Mouse (Mus musculus): ENCODE data around the gene Lce6a. TPM values are rescaled to one million over a fixed set of nuclear protein-coding genes. Genes with fewer than 3 reads are reported as not detected.

Gene Lce6a
- total RNA-seq (2021): not detected
- long read RNA-seq, experiment 1: 0 reads
- long read RNA-seq, experiment 2: 0 reads

GRCm38 (mm10) chr3:92621560-92621959 lies at the start of gene Lce6a:
Lce6a (minus strand) TSS chr3:92621660.
- intact Hi-C loops (cut with DNase I; ENCODE audit: low total_unique reads): no loop called here
- no peak for DNase-seq

DNA sequence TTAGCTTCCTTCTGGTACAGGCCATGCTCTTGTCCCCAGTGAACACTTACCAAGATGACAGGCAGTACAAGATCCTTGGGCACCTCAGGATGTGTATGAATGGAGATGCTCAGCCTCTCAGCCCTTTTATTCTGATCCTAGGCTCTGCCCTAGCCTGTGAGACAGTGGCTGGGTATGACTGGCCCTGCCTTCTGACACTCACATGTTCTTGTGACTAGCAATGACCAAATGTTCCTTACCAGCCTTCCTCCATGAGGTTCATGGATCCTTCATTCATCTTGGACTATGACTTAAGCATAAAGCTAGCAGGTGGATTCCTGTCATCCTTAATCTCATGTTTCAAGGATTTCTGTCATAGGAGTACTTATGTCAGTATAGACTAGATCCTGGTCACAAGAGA lies 48.8 kb upstream of the Lce6a start, which contains the start of gene Lce1a2:
Gene Lce1a2, minus strand, starts transcription at position 101 of the 400 bp plus-strand sequence.
- intact Hi-C loops (cut with DNase I; ENCODE audit: low total_unique reads): no loop called here
- no peak for DNase-seq

DNA sequence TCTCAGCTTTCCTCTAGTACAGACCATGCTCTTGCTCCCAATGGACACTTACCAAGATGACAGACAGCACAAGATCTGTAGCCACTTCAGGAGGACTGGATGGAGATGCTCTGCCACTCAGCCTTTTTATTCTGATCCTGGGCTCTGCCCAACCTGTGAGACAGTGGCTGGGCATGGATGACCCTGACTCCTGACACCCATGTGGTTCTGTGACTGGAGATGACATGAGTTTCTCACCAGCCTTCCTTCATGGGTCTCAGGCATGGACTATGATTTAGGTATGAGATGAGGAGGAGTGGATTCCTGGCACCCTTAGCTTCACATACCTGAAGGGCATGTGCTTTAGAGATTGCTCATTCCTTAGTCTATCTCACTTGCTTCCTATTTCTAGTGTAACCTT lies 35.4 kb upstream of the Lce6a start, which contains the start of gene Lce1b:
Gene Lce1b, minus strand, starts transcription at position 101 of the 400 bp plus-strand sequence.
- intact Hi-C loops (cut with DNase I; ENCODE audit: low total_unique reads): no loop called here
- DNase-seq: no peak

DNA sequence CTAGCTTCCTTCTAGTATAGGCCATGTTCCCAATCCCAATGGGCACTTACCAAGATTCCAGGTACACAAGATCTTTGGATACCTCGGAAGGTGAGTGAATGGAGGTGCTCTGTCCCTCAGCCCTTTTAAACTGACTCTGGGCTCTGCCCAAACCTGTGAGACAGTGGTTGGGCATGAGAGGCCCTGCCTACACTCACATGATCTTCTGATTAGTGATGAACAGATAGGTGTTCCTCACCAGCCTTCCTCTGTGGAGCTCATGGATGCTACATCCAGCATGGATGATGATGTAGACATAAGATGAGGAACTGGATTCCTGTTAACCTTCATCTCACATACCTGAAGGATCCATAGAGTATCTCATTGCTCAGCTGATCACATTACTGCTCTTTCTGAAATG lies 26.7 kb upstream of the Lce6a start, which contains the start of gene Lce1a1:
Gene Lce1a1, minus strand, starts transcription at position 101 of the 400 bp plus-strand sequence.
- no peak for DNase-seq
- intact Hi-C loops (cut with DNase I; ENCODE audit: low total_unique reads): no loop called here

GRCm38 (mm10) chr3:92639854-92640253 lies 18.4 kb upstream of the Lce6a start:
- DNase-seq: no peak

GRCm38 (mm10) chr3:92638653-92638991 lies 17.2 kb upstream of the Lce6a start:
- intact Hi-C loops (cut with DNase I; ENCODE audit: low total_unique reads): no loop called here
- no peak for DNase-seq

More at GRCm38 (mm10) chr3:92639854-92640253, 18.4 kb upstream of the Lce6a start:
- intact Hi-C loops (cut with DNase I; ENCODE audit: low total_unique reads): no loop called here

DNA sequence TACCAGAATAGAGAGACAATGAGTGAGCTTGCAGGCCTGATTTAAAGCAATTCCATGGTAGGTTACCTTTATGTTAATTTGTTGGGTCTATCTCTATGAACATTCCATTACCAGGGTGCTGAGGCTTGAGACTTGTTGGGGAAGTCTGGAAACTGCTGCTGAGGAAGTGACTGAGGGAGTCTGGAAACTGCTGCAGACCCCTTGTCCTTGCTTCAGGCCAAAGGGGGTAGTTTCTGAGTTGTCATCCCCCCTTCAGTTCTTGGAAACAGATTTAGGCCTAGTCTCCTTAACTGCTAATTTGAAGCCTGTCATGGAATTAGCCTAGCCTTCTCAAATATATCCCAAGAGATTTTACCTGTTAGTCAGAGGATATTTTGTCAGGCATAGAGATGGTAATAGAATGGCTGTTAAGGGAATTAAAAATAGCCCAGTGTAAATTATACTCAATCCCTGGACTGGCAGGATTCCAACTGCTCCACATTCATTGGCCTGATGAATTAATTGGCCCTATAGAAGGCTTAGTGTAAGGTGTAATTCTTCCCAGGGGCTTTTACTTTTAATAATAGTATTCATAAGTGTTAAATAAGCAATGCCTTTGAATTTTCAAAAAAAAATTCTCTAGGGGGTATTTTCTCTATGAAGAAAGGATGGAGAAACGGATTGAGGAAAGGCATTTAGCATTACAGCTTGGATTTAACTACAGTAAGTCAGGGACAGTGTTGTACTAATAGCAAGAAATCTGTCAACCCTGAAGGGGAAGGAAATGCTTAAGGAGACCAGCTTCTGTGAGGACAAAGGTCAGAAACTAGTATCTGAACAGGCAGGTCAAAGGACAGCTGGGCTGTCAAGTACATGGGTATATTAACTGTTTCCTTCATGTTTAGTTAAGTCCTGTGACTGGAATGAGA lies 16.5 kb upstream of the Lce6a start:
- DNase-seq: no peak
- intact Hi-C loops (cut with DNase I; ENCODE audit: low total_unique reads): no loop called here

DNA sequence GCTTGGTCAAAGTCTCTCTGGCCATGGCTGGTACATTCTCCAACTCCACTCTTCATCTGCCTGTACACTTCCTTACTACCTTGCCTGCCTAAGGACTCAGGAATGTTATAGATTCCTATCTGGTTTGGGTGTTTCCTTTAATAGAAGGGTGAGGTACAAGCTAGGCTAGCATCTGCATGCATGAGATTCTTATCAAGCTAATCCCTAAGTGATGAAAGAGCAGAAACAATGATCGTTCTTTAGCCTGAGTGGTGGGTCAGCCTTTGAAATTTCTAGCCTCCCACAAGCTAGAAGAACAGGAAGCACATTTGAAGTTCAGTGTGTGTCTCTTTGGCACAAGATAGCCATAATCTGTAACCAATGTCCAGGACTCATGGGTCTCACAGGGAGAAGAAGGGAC lies 11.7 kb downstream of the Lce6a start:
- intact Hi-C loops (cut with DNase I; ENCODE audit: low total_unique reads): no loop called here
- DNase-seq: no peak

GRCm38 (mm10) chr3:92607392-92607791 lies 14.1 kb downstream of the Lce6a start, which contains the start of gene 2210017I01Rik:
2210017I01Rik (minus strand) TSS chr3:92607492.
- no peak for DNase-seq
- intact Hi-C loops (cut with DNase I; ENCODE audit: low total_unique reads): no loop called here

DNA sequence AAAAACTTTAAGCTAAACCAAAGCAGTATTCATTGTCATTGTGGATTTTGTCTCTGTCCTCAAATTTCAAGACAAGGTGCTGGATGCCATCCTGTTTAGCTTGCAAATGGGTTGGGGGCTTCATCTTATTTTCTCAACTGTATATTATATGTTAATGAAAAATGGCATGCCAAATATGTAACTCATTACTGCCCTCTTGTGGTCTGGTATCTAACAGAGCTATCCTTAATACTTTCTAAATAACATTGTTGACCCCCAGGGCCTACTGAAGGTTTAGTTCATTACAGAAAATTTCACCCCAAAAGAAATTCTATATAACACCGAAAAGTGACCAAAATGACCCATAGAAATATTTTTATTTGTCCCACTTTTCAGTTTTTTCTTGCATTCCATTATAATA lies 19.3 kb downstream of the Lce6a start:
- intact Hi-C loops (cut with DNase I; ENCODE audit: low total_unique reads): no loop called here
- no peak for DNase-seq

DNA sequence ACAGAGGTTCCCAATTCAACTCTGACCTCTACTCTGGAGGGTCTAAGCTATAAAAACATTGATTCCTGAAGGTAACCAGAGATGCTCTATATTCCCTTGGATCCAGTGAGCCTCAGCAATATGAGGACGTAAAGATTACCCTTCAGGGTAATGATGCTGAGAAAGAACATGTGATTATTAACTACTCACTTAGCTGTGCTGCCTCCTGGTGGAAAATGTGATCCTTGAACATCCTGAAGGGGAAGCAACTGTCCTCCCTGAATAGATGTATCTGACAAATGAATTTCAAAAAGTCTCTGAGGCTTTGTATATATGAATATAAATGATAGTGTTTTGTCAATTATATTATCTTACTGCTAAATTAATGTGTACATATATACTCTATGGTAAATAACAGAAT lies 21.0 kb downstream of the Lce6a start:
- DNase-seq: no peak
- intact Hi-C loops (cut with DNase I; ENCODE audit: low total_unique reads): no loop called here

- intact Hi-C loops (cut with DNase I; ENCODE audit: low total_unique reads): no loop called here
- DNase-seq: no peak
These were observed 21.5 kb downstream of the Lce6a start for GRCm38 (mm10) chr3:92599973-92600372.

GRCm38 (mm10) chr3:92598429-92598828 lies 23.0 kb downstream of the Lce6a start:
- intact Hi-C loops (cut with DNase I; ENCODE audit: low total_unique reads): no loop called here
- no peak for DNase-seq

- no peak for DNase-seq
- intact Hi-C loops (cut with DNase I; ENCODE audit: low total_unique reads): no loop called here
These were observed 32.6 kb downstream of the Lce6a start, which contains the start of gene Smcp for GRCm38 (mm10) chr3:92588858-92589257. Smcp (minus strand) TSS chr3:92588997.

DNA sequence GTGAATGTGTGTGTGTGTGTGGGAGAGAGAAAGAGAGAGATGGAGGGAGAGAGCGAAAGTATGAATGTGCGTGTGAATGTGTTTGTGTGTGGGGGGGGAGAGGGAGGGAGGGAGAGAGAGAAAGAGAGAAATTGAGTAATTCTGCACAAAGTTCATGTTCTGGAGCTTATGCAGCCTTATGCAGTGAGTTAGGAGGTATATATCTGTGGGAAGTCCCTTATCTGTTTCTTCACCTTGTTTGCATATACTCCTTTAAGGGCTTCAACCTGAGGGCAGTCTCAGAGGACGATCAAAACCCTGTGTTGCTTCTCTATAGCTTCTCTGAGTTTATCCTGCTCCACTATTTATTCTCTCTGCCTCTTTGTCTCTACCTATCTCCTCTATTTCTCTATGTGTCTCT lies 34.3 kb downstream of the Lce6a start:
- no peak for DNase-seq
- intact Hi-C loops (cut with DNase I; ENCODE audit: low total_unique reads): no loop called here

DNA sequence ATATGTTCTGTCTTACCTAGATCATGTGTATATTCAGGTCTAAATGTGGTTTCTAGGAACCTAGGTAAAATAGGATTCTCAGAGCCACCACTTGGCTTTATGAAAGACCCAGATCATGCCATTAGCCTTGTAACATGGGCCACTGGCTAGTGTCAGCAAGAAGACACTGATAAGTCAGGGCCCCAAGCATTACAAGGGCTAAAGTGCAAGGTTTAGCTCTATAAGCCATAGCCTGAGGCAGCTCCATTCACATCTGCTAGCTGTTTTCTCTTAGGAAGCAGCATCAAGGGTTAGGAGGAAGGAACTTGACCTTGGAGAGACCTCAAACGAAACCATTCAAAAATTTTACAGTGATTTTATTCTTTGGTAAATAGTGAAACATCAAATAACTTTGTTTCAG lies 36.4 kb downstream of the Lce6a start:
- no peak for DNase-seq
- intact Hi-C loops (cut with DNase I; ENCODE audit: low total_unique reads): no loop called here

GRCm38 (mm10) chr3:92583164-92583826 lies 38.2 kb downstream of the Lce6a start:
- intact Hi-C loops (cut with DNase I; ENCODE audit: low total_unique reads): no loop called here
- no peak for DNase-seq

GRCm38 (mm10) chr3:92579508-92579907 lies 42.0 kb downstream of the Lce6a start:
- intact Hi-C loops (cut with DNase I; ENCODE audit: low total_unique reads): no loop called here
- DNase-seq: no peak

DNA sequence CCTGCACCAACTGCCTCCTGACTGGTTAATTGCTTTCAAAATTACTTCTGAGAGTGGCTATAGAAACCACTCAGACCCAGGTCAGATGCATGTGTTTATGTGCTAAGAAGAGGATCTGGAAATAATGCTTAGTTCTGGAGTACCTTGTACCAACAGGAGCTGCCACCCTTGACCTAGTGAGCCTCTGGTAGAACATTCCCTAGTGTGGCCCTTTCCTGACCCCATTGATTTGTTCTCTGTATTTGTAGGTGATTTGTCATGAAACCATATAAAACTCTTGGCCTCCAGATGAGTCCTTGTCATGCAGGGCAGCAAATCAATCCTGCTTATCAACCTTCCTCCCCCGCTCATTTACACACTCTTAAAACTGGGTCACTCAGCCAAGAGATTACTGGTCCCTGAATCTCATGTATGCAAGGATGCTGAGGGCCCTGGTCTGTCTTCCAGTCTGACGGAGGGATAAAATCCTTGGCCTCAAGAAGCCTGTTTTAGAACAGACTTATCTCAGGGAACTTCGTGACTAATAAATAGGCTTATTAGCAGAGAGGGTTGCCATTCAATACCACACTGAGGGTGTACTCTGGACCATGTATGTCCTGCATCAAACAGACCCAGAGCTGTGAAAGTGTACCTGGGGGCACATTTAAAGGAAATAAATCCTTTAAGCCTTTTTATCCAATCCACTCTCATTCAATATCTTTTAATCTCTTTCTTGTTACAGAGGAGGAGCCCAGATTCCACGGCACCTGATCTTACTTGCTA lies 42.6 kb downstream of the Lce6a start:
- no peak for DNase-seq
- intact Hi-C loops (cut with DNase I; ENCODE audit: low total_unique reads): no loop called here
